Mouse (Mus musculus): ENCODE data around the gene Ispd. TPM values are rescaled to one million over a fixed set of nuclear protein-coding genes. Genes with fewer than 3 reads are reported as not detected.

Ispd gene
- polyA plus RNA-seq, 1 experiment: 2.0 TPM

DNA sequence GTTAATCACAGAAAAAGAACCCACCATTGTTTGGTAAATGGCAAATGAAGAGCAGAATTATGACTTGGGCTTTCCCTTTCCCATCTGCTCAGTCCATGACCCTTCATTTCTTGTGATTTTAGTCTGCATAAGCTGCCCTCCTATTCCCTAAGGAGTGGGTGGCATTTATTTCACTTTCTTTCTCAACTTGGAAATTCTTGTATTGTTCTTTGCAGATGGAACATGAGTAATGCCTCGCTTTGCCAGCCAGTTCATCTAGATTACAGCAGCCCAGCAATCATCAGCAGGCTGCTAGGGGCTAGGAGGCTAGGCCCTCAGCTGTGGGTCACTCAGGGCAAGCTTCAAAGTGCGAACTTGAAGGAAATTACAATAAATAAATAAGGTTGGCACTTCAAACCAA is 76.5 kb downstream of the Ispd start:
- H3K27ac ChIP-seq (ENCODE audit: insufficient read depth, low read length): no peak overlapping the region
- TF ChIP-seq CTCF (IDR thresholded peaks at IDR 0.05; ENCODE audit: borderline replicate concordance, insufficient read depth, low read length) (no peak), POLR2A (IDR thresholded peaks at IDR 0.05; ENCODE audit: low read depth, low read length) (no peak)
- H3K4me3 ChIP-seq (ENCODE audit: insufficient read depth, low read length): no peak overlapping the region
- no peaks in the 10 kb centered on the region for H3K4me1 ChIP-seq (ENCODE audit: control insufficient read depth, insufficient read depth, low read length)

DNA sequence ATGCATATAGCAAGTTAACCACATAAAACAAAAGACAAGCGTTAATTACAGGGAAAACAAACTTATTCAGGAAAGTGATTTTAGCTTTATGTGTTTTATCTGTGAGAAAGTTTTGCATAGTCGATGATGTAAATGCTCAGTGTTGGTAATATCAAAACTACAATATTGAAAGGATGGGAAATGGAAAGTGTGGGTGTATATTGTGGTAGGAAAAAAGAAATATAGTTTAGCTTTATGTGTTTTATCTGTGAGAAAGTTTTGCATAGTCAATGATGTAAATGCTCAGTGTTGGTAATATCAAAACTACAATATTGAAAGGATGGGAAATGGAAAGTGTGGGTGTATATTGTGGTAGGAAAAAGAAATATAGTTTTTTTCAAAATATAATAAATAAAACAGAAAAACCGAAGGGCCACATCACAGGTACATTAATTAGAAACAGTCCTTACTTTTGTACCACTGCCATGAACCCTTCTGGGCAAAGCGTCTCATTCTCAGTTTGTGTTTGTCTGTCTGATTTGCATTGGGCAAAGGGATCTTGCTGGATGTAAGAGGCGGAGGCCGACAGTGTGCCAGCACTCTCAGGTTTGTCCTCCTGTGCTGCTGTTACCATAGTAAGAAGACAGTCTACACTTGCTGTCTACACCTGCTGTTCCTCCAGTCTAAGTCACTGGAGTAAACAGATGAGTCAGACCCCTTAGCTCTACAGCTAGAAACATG is 87.2 kb downstream of the Ispd start:
- TF ChIP-seq POLR2A (IDR thresholded peaks at IDR 0.05; ENCODE audit: low read depth, low read length) (no peak), CTCF (IDR thresholded peaks at IDR 0.05; ENCODE audit: borderline replicate concordance, insufficient read depth, low read length) (no peak)
- Histone ChIP-seq H3K4me3 (ENCODE audit: insufficient read depth, low read length) (no peak overlapping the region), H3K27ac (ENCODE audit: insufficient read depth, low read length) (no peak overlapping the region), H3K4me1 (ENCODE audit: control insufficient read depth, insufficient read depth, low read length) (no peaks in the 10 kb centered on the region)

GRCm38 (mm10) chr12:36471411-36471810 is 90.2 kb downstream of the Ispd start:
- Histone ChIP-seq H3K27ac (ENCODE audit: insufficient read depth, low read length) (no peak overlapping the region), H3K4me3 (ENCODE audit: insufficient read depth, low read length) (no peak overlapping the region), H3K4me1 (ENCODE audit: control insufficient read depth, insufficient read depth, low read length) (no peaks in the 10 kb centered on the region)
- TF ChIP-seq CTCF (IDR thresholded peaks at IDR 0.05; ENCODE audit: borderline replicate concordance, insufficient read depth, low read length) (no peak), POLR2A (IDR thresholded peaks at IDR 0.05; ENCODE audit: low read depth, low read length) (no peak)

DNA sequence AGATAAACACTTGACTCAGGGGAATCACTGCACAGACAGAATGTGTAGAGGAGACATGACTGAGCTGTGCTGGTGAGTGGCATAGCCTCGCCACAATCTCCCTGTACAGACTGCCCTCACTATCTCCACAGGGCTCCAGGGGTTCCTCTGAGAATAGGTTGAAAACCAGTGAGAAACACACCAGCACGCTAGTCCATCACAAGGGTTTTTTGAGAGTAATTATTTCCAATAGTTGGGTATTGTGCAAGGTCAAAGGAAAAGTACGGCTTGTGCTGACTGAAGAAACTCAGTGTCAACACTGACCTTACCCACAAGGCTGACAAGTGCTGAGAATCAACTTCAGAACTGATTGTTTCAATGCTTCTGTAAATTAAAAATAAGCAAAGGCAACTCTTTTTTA is 92.9 kb downstream of the Ispd start:
- Histone ChIP-seq H3K4me3 (ENCODE audit: insufficient read depth, low read length) (no peak overlapping the region), H3K4me1 (ENCODE audit: control insufficient read depth, insufficient read depth, low read length) (no peaks in the 10 kb centered on the region), H3K27ac (ENCODE audit: insufficient read depth, low read length) (no peak overlapping the region)
- TF ChIP-seq POLR2A (IDR thresholded peaks at IDR 0.05; ENCODE audit: low read depth, low read length) (no peak), CTCF (IDR thresholded peaks at IDR 0.05; ENCODE audit: borderline replicate concordance, insufficient read depth, low read length) (no peak)

DNA sequence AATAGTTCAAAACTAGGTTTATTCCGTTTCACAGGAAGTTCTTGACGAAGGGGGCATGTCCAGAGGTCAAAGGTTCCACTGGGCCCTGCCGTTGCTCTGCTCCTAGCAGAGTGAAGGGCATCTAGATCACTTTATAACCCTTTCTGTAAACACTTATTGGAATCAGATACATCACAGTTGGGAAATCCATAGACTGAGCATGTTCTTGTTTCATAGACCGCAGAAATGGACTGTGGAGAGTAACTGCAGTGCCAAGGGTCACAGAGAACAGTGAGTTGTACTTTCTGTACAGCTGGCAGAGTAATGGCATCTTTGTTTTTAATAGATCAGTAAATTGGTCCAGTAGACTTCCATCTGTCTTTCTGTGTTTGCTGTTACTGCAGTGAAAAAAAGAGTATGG is 94.0 kb downstream of the Ispd start:
- TF ChIP-seq POLR2A (IDR thresholded peaks at IDR 0.05; ENCODE audit: low read depth, low read length) (no peak), CTCF (IDR thresholded peaks at IDR 0.05; ENCODE audit: borderline replicate concordance, insufficient read depth, low read length) (no peak)
- H3K27ac ChIP-seq (ENCODE audit: insufficient read depth, low read length): no peak overlapping the region
- no peaks in the 10 kb centered on the region for H3K4me1 ChIP-seq (ENCODE audit: control insufficient read depth, insufficient read depth, low read length)
- H3K4me3 ChIP-seq (ENCODE audit: insufficient read depth, low read length): no peak overlapping the region

DNA sequence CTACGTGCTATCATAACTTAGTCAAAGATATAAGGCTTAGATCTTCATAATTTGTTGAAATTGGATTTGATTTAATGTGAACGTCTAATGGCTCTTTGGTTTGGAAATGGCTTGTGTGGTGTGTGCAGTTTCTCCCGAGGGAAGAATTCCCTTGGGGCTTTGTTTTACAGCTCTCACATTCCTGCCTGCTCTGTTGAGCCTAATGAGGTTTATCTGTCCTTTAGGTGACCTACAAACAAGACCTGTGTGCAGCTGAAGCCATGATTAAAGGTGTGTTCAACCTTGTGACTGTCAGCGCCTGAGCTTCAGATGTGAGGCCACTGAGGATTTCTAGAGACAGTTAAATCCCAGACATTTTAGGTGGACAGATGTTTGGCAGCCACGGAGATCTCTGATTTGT is 95.2 kb downstream of the Ispd start:
- Histone ChIP-seq H3K4me1 (ENCODE audit: control insufficient read depth, insufficient read depth, low read length) (no peaks in the 10 kb centered on the region), H3K4me3 (ENCODE audit: insufficient read depth, low read length) (no peak overlapping the region), H3K27ac (ENCODE audit: insufficient read depth, low read length) (no peak overlapping the region)
- TF ChIP-seq POLR2A (IDR thresholded peaks at IDR 0.05; ENCODE audit: low read depth, low read length) (no peak), CTCF (IDR thresholded peaks at IDR 0.05; ENCODE audit: borderline replicate concordance, insufficient read depth, low read length) (no peak)

- no peak for TF ChIP-seq CTCF (IDR thresholded peaks at IDR 0.05; ENCODE audit: borderline replicate concordance, insufficient read depth, low read length)
- TF ChIP-seq POLR2A (IDR thresholded peaks at IDR 0.05; ENCODE audit: low read depth, low read length): no peak
- Histone ChIP-seq H3K4me1 (ENCODE audit: control insufficient read depth, insufficient read depth, low read length) (no peaks in the 10 kb centered on the region), H3K4me3 (ENCODE audit: insufficient read depth, low read length) (no peak overlapping the region), H3K27ac (ENCODE audit: insufficient read depth, low read length) (no peak overlapping the region)
These were observed 96.3 kb downstream of the Ispd start for GRCm38 (mm10) chr12:36477501-36477900.

DNA sequence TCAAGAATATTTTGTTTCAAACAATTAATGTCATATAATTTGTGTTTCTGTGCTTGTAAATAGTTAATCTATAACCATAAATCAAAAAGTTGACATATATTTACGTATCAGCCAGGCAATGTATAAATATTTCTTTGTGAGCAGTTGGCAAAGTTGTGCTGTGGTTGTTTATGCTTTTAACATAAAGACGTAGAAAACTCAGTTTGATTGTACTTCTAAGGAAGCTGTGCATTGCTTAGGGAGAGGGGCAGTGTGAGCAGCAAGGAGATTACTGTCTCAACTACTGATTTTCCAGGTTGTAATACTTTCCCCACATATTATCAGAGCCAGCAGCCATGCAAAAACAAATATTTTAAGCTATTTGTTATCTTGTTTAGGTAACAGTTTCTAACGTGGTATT is 96.7 kb downstream of the Ispd start:
- H3K4me3 ChIP-seq (ENCODE audit: insufficient read depth, low read length): no peak overlapping the region
- TF ChIP-seq POLR2A (IDR thresholded peaks at IDR 0.05; ENCODE audit: low read depth, low read length) (no peak), CTCF (IDR thresholded peaks at IDR 0.05; ENCODE audit: borderline replicate concordance, insufficient read depth, low read length) (no peak)
- H3K4me1 ChIP-seq (ENCODE audit: control insufficient read depth, insufficient read depth, low read length): no peaks in the 10 kb centered on the region
- no peak overlapping the region for H3K27ac ChIP-seq (ENCODE audit: insufficient read depth, low read length)

- no peaks in the 10 kb centered on the region for H3K4me1 ChIP-seq (ENCODE audit: control insufficient read depth, insufficient read depth, low read length)
- TF ChIP-seq POLR2A (IDR thresholded peaks at IDR 0.05; ENCODE audit: low read depth, low read length) (no peak), CTCF (IDR thresholded peaks at IDR 0.05; ENCODE audit: borderline replicate concordance, insufficient read depth, low read length) (no peak)
- no peak overlapping the region for H3K4me3 ChIP-seq (ENCODE audit: insufficient read depth, low read length)
- H3K27ac ChIP-seq (ENCODE audit: insufficient read depth, low read length): no peak overlapping the region
These were observed 100.5 kb downstream of the Ispd start for GRCm38 (mm10) chr12:36481742-36482141.

- Histone ChIP-seq H3K4me1 (ENCODE audit: control insufficient read depth, insufficient read depth, low read length) (no peaks in the 10 kb centered on the region), H3K27ac (ENCODE audit: insufficient read depth, low read length) (no peak overlapping the region), H3K4me3 (ENCODE audit: insufficient read depth, low read length) (no peak overlapping the region)
- no peak for TF ChIP-seq POLR2A (IDR thresholded peaks at IDR 0.05; ENCODE audit: low read depth, low read length)
- TF ChIP-seq CTCF (IDR thresholded peaks at IDR 0.05; ENCODE audit: borderline replicate concordance, insufficient read depth, low read length): no peak
These were observed 102.1 kb downstream of the Ispd start for GRCm38 (mm10) chr12:36483346-36483745.

All from embryonic fibroblast, embryonic 13.5 days (primary cell).